Mouse (Mus musculus): ENCODE data around the gene Gpa33.

- TF ChIP-seq POLR2A (IDR thresholded peaks at IDR 0.05; ENCODE audit: low read depth, low read length) (no peak), CTCF (conservative IDR thresholded peaks at IDR 0.05 in 1 of 2, IDR thresholded peaks at IDR 0.05 in 1 of 2; ENCODE audit: low read depth in 2 of 2, low read length in 2 of 2) (no peak), JUND (conservative IDR thresholded peaks at IDR 0.05; ENCODE audit: low read depth, low read length) (no peak), SIN3A (IDR thresholded peaks at IDR 0.05; ENCODE audit: low read length) (no peak), NRF1 (IDR thresholded peaks at IDR 0.05; ENCODE audit: low read depth, low read length) (no peak)
Measured at GRCm38 (mm10) chr1:166135091-166135740, 5.2 kb downstream of the Gpa33 start.

All from CH12.LX (cell line).